Mouse (Mus musculus) limb, embryonic 14.5 days (tissue): ENCODE measurements around the gene Bbc3. TPM values are rescaled to one million over a fixed set of nuclear protein-coding genes. Genes with fewer than 3 reads are reported as not detected.
A peak's percentile ranks its signal among the peaks of the same experiment; 100 is the strongest.

Experiments used
- ATAC-seq: fragments of 200-750 bp; cut with Nextera tagmentation; 2 replicates; pipeline ENCODE4 v1.8.0; 2017; ENCODE audit warnings: low read depth, moderate number of reproducible peaks, moderate TSS enrichment; ENCODE audit not compliant: low FRiP score
- DNase-seq: peaks from one replicate; pipeline ENCODE4 v3.0.0-alpha.2; 2015; ENCODE audit warnings: low spot score
- H3K27ac ChIP-seq: fragments of 300-500 bp; sonication (generic); replicated peaks from 2 replicates; pipeline ENCODE4 v1.5.1; 2014; ENCODE audit warnings: low read depth, mild to moderate bottlenecking, low read length, moderate library complexity, mixed read lengths
- H3K27me3 ChIP-seq: fragments of 300-500 bp; sonication (generic); 2 replicates; pipeline ENCODE4 v1.6.1; 2014; ENCODE audit warnings: low read length, mixed read lengths; ENCODE audit not compliant: control insufficient read depth, insufficient read depth
- H3K36me3 ChIP-seq: fragments of 300-500 bp; sonication (generic); 2 replicates; pipeline ENCODE4 v1.6.1; 2014; ENCODE audit warnings: mild to moderate bottlenecking, low read length, moderate library complexity, mixed read lengths; ENCODE audit not compliant: control insufficient read depth, insufficient read depth
- H3K4me1 ChIP-seq: fragments of 300-500 bp; sonication (generic); 2 replicates; pipeline ENCODE4 v1.6.1; 2014; ENCODE audit warnings: antibody characterized with exemption, low read length, mixed read lengths; ENCODE audit not compliant: control insufficient read depth, insufficient read depth
- H3K4me2 ChIP-seq: fragments of 300-500 bp; sonication (generic); replicated peaks from 2 replicates; pipeline ENCODE4 v1.6.1; 2014; ENCODE audit warnings: low read depth, mild to moderate bottlenecking, low read length, moderate library complexity; ENCODE audit not compliant: severe bottlenecking
- H3K4me3 ChIP-seq: fragments of 300-500 bp; sonication (generic); replicated peaks from 2 replicates; pipeline ENCODE4 v1.5.1; 2014; ENCODE audit warnings: low read length
- H3K9ac ChIP-seq: fragments of 300-500 bp; sonication (generic); 2 replicates; pipeline ENCODE4 v1.6.1; 2014; ENCODE audit warnings: mild to moderate bottlenecking, low read depth, low read length, moderate library complexity; ENCODE audit not compliant: severe bottlenecking
- H3K9me3 ChIP-seq: fragments of 300-500 bp; sonication (generic); 2 replicates; pipeline ENCODE4 v1.6.1; 2016; ENCODE audit warnings: low read length; ENCODE audit not compliant: control insufficient read depth
- POLR2A ChIP-seq: fragments of 200-500 bp; IDR thresholded peaks from 2 replicates; pipeline ENCODE4 v1.8.0; 2012; ENCODE audit warnings: inconsistent platforms, mild to moderate bottlenecking, moderate library complexity, borderline replicate concordance; ENCODE audit not compliant: insufficient read depth, insufficient read length; ENCODE audit errors: extremely low read depth
- WGBS: fragments of 180-500 bp; shearing (Covaris S2); extraction: QIAGEN DNeasy Blood & Tissue Kit; methylation state at CpG from one replicate; pipeline ENCODE4 v1.1.7; 2014; 5-methylcytosine and 5-hydroxymethylcytosine counted together
- polyA plus RNA-seq, 2 experiments: library from polyadenylated mRNA; depleted of rRNA in 1 of 2; stranded (reverse) in 1 of 2; unstranded in 1 of 2; fragments of >200 nt; fragmentation: Nextera tagmentation in 1 of 2; extraction: Ambion mirVana in 1 of 2; gene quantifications; 2 replicates each; pipeline versions ENCODE4 v1.2.1 to v1.2.3; 2012 to 2014

The Bbc3 gene
- polyA plus RNA-seq, 2 experiments: 3.7 to 7.4 TPM

DNA sequence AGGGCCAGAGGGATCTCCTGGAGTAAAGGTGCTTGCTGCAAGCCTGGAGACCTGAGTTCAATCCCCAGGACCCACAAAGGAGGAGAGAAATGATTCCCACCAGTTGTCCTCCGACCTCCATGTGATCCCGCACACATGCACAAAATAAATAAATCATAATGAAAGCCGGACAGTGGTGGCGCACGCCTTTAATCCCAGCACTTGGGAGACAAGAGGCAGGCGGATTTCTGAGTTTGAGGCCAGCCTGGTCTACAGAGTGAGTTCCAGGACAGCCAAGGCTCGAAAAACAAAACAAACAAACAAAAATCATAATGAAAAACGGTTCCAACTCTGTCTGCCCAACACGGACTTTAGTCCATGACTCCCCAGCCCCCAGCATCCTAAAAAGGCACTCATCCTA lies 23.3 kb upstream of the Bbc3 start:
- peaks cover 39% of the 10 kb centered on the region for H3K36me3 ChIP-seq
- peak overlapping the region; percentile 57 for H3K4me2 ChIP-seq
- no peak overlapping the region for H3K9ac ChIP-seq
- ATAC-seq: no peak
- no peak for DNase-seq
- peak overlapping the region; percentile 11; the same call in 1 of the 2 replicates for H3K27ac ChIP-seq
- no peaks in the 10 kb centered on the region for H3K9me3 ChIP-seq
- peaks cover 4% of the 10 kb centered on the region; the same call in 1 of the 2 replicates for H3K4me1 ChIP-seq
- no peaks in the 10 kb centered on the region for H3K27me3 ChIP-seq
- no peak for TF ChIP-seq POLR2A
- WGBS: 69% methylated on average over 9 of the region's 9 CpGs
- H3K4me3 ChIP-seq: peak overlapping the region; percentile 64

DNA sequence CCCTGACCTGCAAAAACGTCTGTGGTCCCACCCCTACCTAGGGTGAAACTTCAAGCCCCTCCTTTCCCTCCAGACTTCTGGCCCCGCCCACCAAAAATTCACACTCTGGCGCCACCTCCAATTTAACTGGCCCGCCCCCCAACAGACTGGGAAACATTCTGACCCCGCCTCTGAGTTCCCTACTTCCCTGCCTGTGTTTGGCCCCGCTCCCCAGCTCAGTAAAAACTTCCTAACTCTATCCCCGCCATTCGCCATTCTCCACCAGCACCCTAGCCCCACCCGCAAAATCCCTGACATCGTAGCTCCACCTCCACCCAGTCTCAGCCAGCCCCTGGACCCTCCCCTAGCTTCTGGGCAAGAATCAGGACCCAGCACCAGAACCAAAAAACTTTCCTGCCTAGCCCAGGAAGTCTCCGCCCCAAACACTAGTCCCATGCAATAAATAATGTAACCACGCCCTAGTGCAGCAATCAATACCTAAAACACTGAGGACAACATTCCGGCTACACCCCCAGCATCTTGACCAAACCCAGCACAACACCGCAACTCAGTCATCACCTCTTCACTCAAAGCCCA lies 22.7 kb upstream of the Bbc3 start:
- no peak for TF ChIP-seq POLR2A
- Histone ChIP-seq H3K27ac (peak overlapping the region; percentile 11), H3K9me3 (no peaks in the 10 kb centered on the region), H3K36me3 (peaks cover 33% of the 10 kb centered on the region), H3K4me3 (peak overlapping the region; percentile 64), H3K27me3 (no peaks in the 10 kb centered on the region), H3K9ac (peak overlapping the region; percentile 21; the same call in 1 of the 2 replicates), H3K4me2 (peak overlapping the region; percentile 57), H3K4me1 (peaks cover 4% of the 10 kb centered on the region; the same call in 1 of the 2 replicates)
- WGBS: under 1% methylated on average over 13 of the region's 14 CpGs
- DNase-seq (peak; percentile 83), ATAC-seq (peak; percentile 41)

DNA sequence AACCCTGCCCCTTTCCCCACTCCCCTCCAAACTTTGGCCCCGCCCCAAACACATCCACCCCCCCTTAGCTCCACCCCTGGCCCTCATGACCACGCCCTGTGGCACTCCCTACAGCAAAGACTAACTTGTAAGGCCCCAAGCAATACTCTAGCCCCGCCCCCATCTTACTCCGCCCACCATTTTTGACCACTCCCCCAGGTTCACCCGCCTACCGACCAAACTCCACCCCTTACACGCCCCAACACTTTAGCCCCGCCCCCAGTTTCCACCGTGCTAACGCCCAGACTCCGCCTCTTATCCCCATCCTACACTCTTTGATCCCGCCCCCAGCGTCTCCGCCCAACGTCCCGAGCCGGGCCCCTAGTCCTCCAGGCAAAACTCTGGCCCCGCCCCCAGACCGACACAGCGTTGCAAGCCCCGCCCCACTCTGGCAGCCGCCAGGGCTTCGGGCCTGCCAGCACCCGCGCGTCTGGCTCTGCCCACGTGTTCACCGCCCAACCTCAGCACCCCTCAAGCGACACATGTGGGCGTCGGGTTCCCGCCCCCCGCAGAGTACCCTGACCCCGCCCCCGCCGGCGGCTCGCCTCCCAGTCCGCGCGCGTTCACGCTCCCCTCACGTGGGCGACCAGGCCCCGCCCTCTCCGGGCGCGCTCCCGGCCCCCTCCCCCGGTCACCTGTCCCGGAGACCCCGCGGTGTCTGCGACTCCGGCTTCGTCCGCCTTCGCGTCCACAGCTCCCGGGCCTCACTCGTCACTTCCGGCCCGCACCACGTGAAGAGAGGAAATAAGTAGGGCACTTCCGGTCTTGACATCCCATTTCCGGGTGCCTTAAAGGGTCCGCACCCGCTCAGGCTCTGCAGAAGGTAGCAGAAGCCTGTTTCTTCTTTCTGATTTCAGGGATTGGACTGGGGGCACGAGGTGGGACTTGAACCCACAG lies 21.9 kb upstream of the Bbc3 start, which contains the start of gene Ccdc9:
Gene Ccdc9 (minus strand): TSS at position 770 of the 936 bp plus-strand sequence.
- WGBS: under 1% methylated on average over 42 of the region's 70 CpGs
- no peaks in the 10 kb centered on the region for H3K27me3 ChIP-seq
- peak within 1 kb of the TSS; percentile 64 for H3K4me3 ChIP-seq
- H3K36me3 ChIP-seq: peaks cover 27% of the 10 kb centered on the region
- ATAC-seq: peak; percentile 90
- DNase-seq: peak; percentile 98
- no peaks in the 10 kb centered on the region for H3K9me3 ChIP-seq
- H3K4me2 ChIP-seq: peak within 1 kb of the TSS; percentile 57
- H3K4me1 ChIP-seq: peaks cover 4% of the 10 kb centered on the region; the same call in 1 of the 2 replicates
- TF ChIP-seq POLR2A: peak; percentile 28; the same call in 1 of the 2 replicates
- peak within 1 kb of the TSS; percentile 80 for H3K9ac ChIP-seq
- H3K27ac ChIP-seq: peak within 1 kb of the TSS; percentile 96

DNA sequence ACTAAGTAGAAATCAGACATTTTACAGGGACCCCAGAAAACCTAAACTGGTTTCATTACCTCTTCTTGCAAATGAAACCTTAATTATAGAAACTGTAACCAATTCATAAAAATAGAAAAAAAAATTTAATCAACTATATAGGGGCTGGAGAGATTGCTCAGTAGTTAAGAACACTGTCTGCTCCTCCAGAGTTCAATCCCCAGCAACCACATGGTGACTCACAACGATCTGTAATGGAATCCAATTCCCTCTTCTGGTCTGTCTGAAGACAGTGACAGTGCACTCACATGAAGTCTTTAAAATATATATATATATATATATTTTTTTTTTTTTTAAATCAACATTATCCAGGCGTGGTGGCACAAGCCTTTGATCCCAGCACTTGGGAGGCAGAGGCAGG lies 21.2 kb upstream of the Bbc3 start:
- Histone ChIP-seq H3K4me3 (peak overlapping the region; percentile 64), H3K27ac (peak overlapping the region; percentile 96), H3K27me3 (no peaks in the 10 kb centered on the region), H3K9me3 (no peaks in the 10 kb centered on the region), H3K36me3 (peaks cover 20% of the 10 kb centered on the region), H3K9ac (peak overlapping the region; percentile 80), H3K4me1 (peaks cover 4% of the 10 kb centered on the region; the same call in 1 of the 2 replicates), H3K4me2 (peak overlapping the region; percentile 57)
- no peak for TF ChIP-seq POLR2A
- ATAC-seq: no peak
- WGBS: 89% methylated on average over 2 of the region's 2 CpGs
- no peak for DNase-seq

DNA sequence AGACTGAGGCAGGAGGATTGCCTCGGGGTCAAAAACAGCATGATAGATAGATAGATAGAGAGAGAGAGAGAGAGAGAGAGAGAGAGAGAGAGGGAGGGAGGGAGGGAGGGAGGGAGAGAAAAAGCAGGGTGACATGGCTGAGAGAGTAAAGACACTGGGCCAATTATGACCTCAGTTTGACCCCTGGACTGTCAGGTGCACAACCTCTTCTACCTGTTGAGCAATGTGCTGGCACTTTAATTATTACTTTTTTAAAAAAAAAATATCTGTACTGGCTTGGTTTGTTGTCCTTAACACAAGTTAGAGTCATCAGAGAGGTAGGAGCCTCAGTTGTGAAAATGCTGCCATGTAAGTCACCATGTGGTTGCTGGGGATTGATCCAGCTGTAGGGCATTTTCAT lies 20.4 kb upstream of the Bbc3 start:
- Histone ChIP-seq H3K4me1 (peaks cover 4% of the 10 kb centered on the region; the same call in 1 of the 2 replicates), H3K27me3 (no peaks in the 10 kb centered on the region), H3K9ac (no peak overlapping the region), H3K4me3 (no peak overlapping the region), H3K36me3 (peaks cover 12% of the 10 kb centered on the region), H3K9me3 (no peaks in the 10 kb centered on the region), H3K4me2 (no peak overlapping the region), H3K27ac (no peak overlapping the region)
- 63% methylated on average over 1 of the region's 1 CpGs for WGBS
- DNase-seq: no peak
- ATAC-seq: no peak
- no peak for TF ChIP-seq POLR2A
